Comparison of ENCODE assay signal across 23 mouse cellular contexts in the genomic region with DNA sequence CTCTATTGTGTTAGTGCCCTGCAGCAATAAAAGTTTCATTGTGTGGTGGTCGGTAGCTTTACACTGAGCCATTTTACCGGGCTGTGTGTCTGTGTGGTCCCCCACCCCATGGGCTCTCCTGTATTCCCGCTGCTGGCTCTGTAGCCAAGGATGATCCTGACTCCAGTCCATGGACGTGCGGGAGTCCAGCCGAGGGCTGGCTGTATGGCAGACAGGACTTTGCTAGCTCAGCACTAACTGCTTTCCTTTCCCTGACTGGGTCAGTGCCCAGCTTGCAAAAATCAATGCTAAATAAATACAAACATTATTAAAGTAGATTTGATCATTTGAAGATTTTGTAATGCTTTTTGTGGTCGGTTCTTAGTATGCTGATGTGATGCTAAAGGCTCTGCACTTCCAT. TPM values are rescaled to one million over a fixed set of nuclear protein-coding genes. Genes with fewer than 3 reads are reported as not detected.
DNase-seq lines count a peak whose midpoint lies in the region; ATAC-seq and TF ChIP-seq lines count a peak whose summit lies in the region.
"Had no signal": no experiment of that assay in that cellular context is flagged by ENCODE, and none has a peak within 500 bp of the region (broad histone marks: within the 10 kb centered on the region; RNA-seq: fewer than 3 reads in every experiment).

No protein-coding gene starts in this region.

- no peak overlapping the region for H3K4me2 ChIP-seq in hindbrain, embryonic 15.5 days
- no peak overlapping the region for H3K4me2 ChIP-seq in hindbrain, postnatal 0 days (ENCODE audit: low read depth, low read length)
- H3K4me2 ChIP-seq: forebrain, embryonic 13.5 days; heart, embryonic 13.5 days had no signal

- peak; percentile 41 to 58 for DNase-seq in cerebellum, postnatal 10 days
- no peak for DNase-seq in hindbrain, postnatal 0 days (ENCODE audit: low spot score)
- peak; percentile 12 for DNase-seq in left cerebral cortex, postnatal 4 days
- no peak for DNase-seq in left cerebral cortex, adult 18-20 months (ENCODE audit: low spot score in 2 of 2)
- no peak for DNase-seq in thymus, adult 2 months
- DNase-seq: adrenal gland, postnatal 10 days; B cell, adult 2 months; gastrocnemius, postnatal 10 days; gastrocnemius, postnatal 36 days; heart, adult 2 months; heart, postnatal 14 days; heart, postnatal 4 days had no signal

- no peaks in the 10 kb centered on the region for H3K9me3 ChIP-seq in hindbrain, embryonic 15.5 days
- H3K9me3 ChIP-seq in hindbrain, postnatal 0 days (ENCODE audit: low read length) = no peaks in the 10 kb centered on the region
- H3K9me3 ChIP-seq: forebrain, embryonic 10.5 days; forebrain, embryonic 13.5 days; G1E; heart, embryonic 10.5 days; heart, embryonic 13.5 days had no signal

- intact Hi-C loops in left cerebral cortex, postnatal 4 days (cut with DNase I) = no loop called here

- WGBS in hindbrain, embryonic 15.5 days = 49% methylated on average over 7 of the region's 7 CpGs
- 48% methylated on average over 7 of the region's 7 CpGs for WGBS in hindbrain, postnatal 0 days
- 96% methylated on average over 7 of the region's 7 CpGs for WGBS in thymus, adult 2 months

- no peak for TF ChIP-seq POLR2A in thymus, adult 2 months (IDR thresholded peaks at IDR 0.05; ENCODE audit: control insufficient read depth, extremely low read depth, insufficient read depth, low read length, poor library complexity)

- no peak overlapping the region for H3K4me3 ChIP-seq in hindbrain, embryonic 15.5 days
- H3K4me3 ChIP-seq in hindbrain, postnatal 0 days (ENCODE audit: low read length) = no peak overlapping the region
- H3K4me3 ChIP-seq in thymus, adult 2 months (ENCODE audit: control insufficient read depth, insufficient read depth, low read length) = no peak overlapping the region
- H3K4me3 ChIP-seq: forebrain, embryonic 10.5 days; forebrain, embryonic 13.5 days; heart, adult 2 months; heart, embryonic 10.5 days; heart, embryonic 13.5 days had no signal

- H3K36me3 ChIP-seq in hindbrain, embryonic 15.5 days = no peaks in the 10 kb centered on the region; the same call in 1 of the 2 replicates
- peaks cover 8% of the 10 kb centered on the region; the same call in 1 of the 2 replicates for H3K36me3 ChIP-seq in hindbrain, postnatal 0 days (ENCODE audit: insufficient read depth, low read length)
- H3K36me3 ChIP-seq in thymus, adult 2 months (ENCODE audit: control insufficient read depth, insufficient read depth, low read length) = no peaks in the 10 kb centered on the region

- no peaks in the 10 kb centered on the region for H3K4me1 ChIP-seq in hindbrain, embryonic 15.5 days (replicated peaks)
- H3K4me1 ChIP-seq in hindbrain, postnatal 0 days (ENCODE audit: insufficient read depth, low read length) = no peaks in the 10 kb centered on the region
- no peaks in the 10 kb centered on the region for H3K4me1 ChIP-seq in thymus, adult 2 months (replicated peaks; ENCODE audit: control insufficient read depth, insufficient read depth, low read length)
- H3K4me1 ChIP-seq: heart, embryonic 10.5 days had no signal

- H3K27ac ChIP-seq in hindbrain, embryonic 15.5 days (replicated peaks) = no peak overlapping the region
- no peak overlapping the region for H3K27ac ChIP-seq in hindbrain, postnatal 0 days
- H3K27ac ChIP-seq in thymus, adult 2 months (ENCODE audit: control insufficient read depth, insufficient read depth, low read length) = no peak overlapping the region
- H3K27ac ChIP-seq: forebrain, embryonic 10.5 days; forebrain, embryonic 13.5 days; heart, adult 2 months; heart, embryonic 10.5 days; heart, embryonic 13.5 days had no signal

- no peak for ATAC-seq in cerebellum, adult (ENCODE audit: insufficient number of reproducible peaks, low FRiP score, low TSS enrichment)
- 0 out of 2 replicates have a peak, but pooled peaks have one; percentile 34 for ATAC-seq in hindbrain, embryonic 15.5 days (ENCODE audit: low FRiP score, low read depth)
- ATAC-seq in hindbrain, postnatal 0 days = no peak
- ATAC-seq: forebrain, embryonic 13.5 days; forebrain, embryonic 16.5 days; intestine, postnatal 0 days; Patski had no signal

- no peaks in the 10 kb centered on the region for H3K27me3 ChIP-seq in hindbrain, embryonic 15.5 days
- no peaks in the 10 kb centered on the region for H3K27me3 ChIP-seq in hindbrain, postnatal 0 days (ENCODE audit: insufficient read depth, low read length)
- no peaks in the 10 kb centered on the region for H3K27me3 ChIP-seq in thymus, adult 2 months (ENCODE audit: control insufficient read depth, insufficient read depth, low read length)
- H3K27me3 ChIP-seq: CH12.LX; forebrain, embryonic 13.5 days; heart, embryonic 13.5 days; Patski had no signal

- no peak overlapping the region for H3K9ac ChIP-seq in hindbrain, embryonic 15.5 days
- H3K9ac ChIP-seq in hindbrain, postnatal 0 days (replicated peaks; ENCODE audit: low read length) = no peak overlapping the region
- H3K9ac ChIP-seq: forebrain, embryonic 13.5 days; heart, embryonic 13.5 days had no signal

- no peak for TF ChIP-seq CTCF in hindbrain, postnatal 0 days (IDR thresholded peaks at IDR 0.05; ENCODE audit: low read depth)
- TF ChIP-seq CTCF in thymus, adult 2 months (IDR thresholded peaks at IDR 0.05; ENCODE audit: borderline replicate concordance, control insufficient read depth, extremely low read depth, insufficient read depth, low read length, poor library complexity) = no peak

RNA-seq across cellular contexts. Expression of a gene that starts 50.3 kb away (rescaled TPM):
- 92.6 and 111 TPM in 2 replicates for polyA plus RNA-seq in hindbrain, embryonic 15.5 days (2015; fragmentation: Nextera tagmentation; extraction: Ambion mirVana)
- total RNA-seq in hindbrain, postnatal 0 days (2014; rRNA removed) = 86.8 and 118 TPM in 2 replicates
- 83.5 and 85.9 TPM in 2 replicates for polyA plus RNA-seq in hindbrain, postnatal 0 days (2015; fragmentation: Nextera tagmentation; extraction: Ambion mirVana)
- total RNA-seq in left cerebral cortex, postnatal 4 days (2021) = 100 to 1,000 TPM; 250 to 271 TPM
- 100 to 1,000 TPM; 215 to 226 TPM for total RNA-seq in left cerebral cortex, adult 18-20 months (2021)
- 205 and 216 TPM in 2 replicates for polyA plus RNA-seq in thymus, adult 2 months (2012; rRNA removed)

Comparison
In these comparisons a context has a peak if more than half of its experiments do, and no peak if none do; other contexts are left out.
1. DNase-seq: peak in cerebellum, postnatal 10 days (2 of 2) and left cerebral cortex, postnatal 4 days (single experiment); none in hindbrain, postnatal 0 days (single experiment), left cerebral cortex, adult 18-20 months (0 of 2) and thymus, adult 2 months (single experiment).